Mouse (Mus musculus) kidney, postnatal 14 days (tissue): ENCODE measurements around the gene Fam207a.

Experiments
- DNase-seq: peaks from one replicate; pipeline ENCODE4 v3.0.0; 2022; ENCODE audit warnings: mixed read lengths

The Fam207a gene

DNA sequence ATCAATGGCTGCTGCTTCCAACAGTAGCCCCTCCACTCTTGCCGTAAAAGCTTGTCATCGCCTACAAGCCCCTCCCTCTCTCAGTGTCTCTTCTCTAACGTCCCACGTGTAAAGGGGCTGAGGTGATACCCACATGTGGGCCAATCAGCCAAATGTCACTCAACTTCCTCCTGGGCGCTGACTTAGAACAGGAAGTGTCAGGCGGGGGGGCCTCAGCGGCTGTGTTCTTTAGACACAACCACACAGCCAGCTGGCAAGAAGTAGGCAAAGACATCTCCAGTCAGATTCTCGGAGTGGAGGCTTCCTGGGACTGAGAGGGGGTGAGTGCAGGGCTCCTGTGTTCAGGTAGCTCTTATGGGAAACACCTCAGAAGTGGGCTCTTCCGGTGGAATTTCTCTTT lies 14.6 kb upstream of the Fam207a start, which contains the start of gene Itgb2:
TSS of gene Itgb2 (plus strand) at position 113 of the 400 bp plus-strand sequence.
- DNase-seq: no peak

DNA sequence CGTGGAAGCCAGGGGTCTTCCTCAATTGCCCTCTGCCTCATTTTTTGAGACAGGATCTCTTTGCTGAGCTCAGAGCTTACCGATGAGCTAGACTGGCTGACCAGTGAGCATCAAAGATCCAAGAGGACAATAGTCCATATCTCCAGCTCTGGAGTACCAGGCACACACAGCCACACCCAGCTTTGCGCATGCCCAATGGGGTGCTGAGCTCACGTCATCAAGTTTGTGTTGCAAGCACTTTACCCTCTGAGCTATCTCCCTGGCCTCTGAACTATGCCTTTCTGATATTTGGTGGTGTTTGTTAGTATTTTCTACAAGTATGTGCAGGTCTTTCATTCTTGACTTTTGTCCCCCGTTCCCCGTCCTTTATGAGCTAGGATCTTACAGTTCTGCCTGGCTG lies 13.0 kb upstream of the Fam207a start:
- DNase-seq: no peak

DNA sequence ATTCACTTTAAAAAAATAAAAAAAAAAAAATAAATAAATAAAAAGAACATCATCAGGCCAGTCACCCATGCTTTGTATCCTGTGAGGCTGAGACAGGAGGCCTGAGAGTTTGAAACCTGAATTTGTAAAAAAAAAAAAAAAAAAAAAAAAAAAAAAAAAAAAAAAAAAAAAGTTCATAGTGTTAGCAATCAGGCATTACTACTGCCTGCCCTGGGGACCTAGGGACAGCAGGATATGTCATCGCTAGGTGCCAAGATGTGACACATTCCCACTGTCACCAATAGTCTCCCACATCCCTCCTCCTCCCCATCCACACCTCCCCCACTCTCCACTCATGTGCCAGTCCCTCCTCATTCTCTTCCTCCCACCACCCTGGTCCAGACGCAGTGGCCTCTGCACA lies 10.9 kb upstream of the Fam207a start:
- no peak for DNase-seq

DNA sequence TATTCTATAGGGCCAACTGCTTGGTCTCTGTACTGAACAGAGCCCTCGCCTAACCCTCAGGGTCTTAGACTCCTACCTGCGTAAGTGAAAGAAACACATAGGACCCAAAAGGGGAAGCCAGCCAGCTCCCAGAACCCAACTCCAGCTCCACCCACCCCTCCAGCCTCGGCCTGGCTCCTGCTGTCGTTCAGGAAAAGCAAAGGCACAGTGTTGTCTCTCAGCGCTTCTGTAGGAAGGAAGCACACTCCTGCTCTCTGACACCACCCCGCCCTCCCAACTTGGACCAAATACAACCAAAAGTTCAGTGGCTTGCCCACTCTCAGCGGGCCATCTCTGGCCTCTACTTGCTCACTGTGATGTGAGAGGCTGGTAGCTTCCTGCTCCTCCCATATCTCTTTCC lies 7.7 kb upstream of the Fam207a start:
- DNase-seq: peak; percentile 60

GRCm38 (mm10) chr10:77522746-77523145 lies 7.2 kb upstream of the Fam207a start:
- DNase-seq: no peak

DNA sequence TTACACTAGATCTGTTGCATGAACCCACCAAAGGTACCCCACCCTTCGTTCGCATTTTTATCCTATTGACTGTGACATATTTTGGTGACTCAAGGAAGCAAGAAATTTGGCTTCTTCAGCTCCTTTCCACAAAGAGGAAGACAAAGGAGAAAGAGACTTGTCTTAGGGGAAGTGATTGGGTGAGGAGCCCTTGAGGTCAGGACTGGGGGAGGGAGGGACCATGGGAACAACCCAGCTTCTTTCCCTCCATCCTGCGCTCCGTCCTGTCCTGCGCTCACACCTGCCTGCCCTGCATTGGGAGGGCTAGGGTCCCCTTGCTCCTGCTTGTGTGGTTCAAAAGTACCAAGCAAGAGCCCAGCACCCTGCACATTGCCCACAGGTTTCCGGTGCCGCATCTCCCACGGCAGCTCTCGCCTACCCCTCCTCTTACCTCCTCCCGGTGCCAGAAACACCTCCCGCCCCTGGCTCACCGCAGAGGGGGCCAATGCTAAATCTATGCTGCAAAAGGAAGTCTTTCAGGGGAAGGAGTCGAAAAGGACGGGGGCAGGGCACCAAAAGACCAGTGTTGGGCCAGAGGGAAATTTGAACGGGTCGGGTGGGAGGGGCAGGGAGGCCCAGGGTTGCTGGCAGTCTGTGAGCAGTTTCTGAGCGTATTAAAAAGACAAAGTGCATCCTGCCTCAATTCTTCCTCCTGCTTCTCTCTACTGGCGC lies 6.6 kb upstream of the Fam207a start:
- no peak for DNase-seq

DNA sequence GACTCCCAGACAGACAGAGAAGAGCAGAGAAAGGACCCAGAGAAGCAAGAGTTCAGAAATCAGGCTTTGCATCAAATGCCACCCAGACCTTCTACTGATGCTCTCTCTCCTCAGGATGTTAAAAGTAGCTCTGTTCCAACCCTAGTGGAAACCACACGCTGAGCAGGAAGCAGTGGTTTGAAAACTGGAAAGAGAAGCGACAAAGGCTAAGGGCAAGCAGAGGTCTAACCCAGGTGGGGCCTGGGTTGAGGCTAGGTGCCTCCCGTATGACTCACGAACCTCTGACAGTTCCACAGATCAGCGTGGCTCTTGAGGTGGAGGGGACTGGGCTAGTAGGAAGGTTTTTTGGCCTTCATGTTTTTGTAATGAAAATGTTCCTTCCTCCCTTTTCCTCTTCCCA lies 4.9 kb upstream of the Fam207a start:
- DNase-seq: no peak

DNA sequence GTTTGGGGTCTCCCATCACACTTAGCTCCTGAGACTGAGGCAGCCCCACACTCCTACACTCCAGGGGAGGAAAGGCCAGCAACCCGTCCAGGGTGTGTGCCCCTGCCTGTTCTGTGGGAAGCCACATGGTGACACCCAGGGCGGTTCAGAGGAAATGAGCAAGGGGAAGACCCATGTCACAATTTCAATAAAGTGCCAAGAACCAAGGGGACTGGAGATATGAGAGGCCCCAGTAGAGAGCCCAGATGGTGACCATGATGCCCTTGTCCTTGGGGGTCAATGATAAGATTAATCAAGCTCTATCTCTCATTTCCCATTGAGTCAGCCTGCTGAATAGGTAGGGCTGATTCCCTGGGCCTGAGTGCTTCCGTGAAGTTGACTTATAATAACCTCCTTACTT lies 3.6 kb upstream of the Fam207a start:
- peak; percentile 36 for DNase-seq

DNA sequence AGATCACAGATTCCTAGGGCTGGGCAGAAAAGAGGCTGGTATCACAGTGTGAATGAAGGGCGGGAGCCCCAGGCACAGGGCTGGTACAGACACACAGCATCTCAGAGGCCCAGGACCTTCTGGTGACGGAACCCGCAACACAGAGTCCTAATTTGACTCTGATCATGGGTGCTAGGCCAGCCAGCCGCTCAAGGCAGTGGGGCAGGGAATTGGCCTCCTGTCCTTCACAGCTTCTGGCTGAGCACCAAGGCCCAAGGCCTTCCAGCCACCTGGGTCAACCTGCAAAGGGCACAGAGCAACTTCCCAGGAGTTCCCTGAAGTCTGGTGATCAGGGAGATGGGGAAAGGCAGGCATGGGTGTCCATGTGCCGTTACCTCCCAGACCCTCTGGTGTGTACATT lies 2.2 kb upstream of the Fam207a start:
- DNase-seq: peak; percentile 58

DNA sequence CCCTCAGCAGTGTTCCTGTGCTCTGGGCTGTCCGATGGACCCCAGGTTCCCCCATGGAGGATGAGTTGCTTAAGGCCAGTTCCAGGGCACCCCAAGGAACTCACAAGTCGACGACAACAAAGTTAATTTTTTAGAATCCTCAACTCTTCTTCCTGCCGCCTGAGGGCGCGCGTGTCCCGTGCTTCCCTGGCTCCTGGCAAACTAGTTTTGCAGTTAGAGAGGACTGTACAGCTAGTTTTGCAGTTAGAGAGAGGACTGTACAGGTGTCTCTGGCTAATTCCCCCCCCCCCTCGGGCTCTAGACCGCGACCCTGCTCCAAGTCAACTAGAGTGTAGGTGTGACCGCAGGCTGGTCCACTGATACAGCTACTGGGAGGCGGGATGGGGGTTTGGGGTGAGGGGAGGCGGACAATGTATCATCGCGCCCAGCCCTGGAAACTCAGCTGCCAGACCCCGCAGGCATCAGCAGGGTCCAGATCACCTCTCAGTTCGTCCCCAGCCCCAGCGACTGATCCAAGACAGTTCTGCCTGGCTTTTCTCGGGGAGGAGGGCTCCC lies 1.6 kb upstream of the Fam207a start:
- peak; percentile 78 for DNase-seq

DNA sequence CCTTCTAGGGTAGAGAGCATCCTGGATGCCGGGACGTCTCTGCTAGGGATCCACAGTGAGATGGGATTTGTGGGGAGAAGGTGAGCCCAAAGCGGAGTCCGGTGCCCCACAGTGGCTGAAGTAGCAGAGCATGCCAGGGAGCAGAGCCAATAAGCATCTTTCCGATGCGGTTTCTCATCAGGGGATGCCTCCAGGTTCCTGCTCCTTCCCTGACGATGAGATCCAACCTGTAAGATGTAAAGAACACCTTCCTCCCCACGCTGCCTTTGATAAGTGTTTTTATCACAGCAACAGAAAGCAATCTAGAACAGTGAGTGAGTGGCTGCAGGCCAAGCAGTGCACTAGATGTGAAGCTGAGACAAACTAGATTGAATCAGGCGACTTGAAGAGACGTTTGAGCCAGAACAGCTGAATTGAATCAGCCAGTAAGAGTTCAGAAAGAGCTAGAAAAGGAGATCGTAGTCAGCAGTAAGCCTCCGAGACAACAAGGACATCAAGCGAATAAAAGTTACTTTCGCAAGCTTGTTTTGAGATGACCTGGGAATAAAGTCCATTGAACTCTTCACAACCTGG lies 880 bp upstream of the Fam207a start:
- peak; percentile 44 for DNase-seq

- DNase-seq: peak; percentile 34
These were observed 5.2 kb downstream of the Fam207a start for GRCm38 (mm10) chr10:77510225-77510982.

DNA sequence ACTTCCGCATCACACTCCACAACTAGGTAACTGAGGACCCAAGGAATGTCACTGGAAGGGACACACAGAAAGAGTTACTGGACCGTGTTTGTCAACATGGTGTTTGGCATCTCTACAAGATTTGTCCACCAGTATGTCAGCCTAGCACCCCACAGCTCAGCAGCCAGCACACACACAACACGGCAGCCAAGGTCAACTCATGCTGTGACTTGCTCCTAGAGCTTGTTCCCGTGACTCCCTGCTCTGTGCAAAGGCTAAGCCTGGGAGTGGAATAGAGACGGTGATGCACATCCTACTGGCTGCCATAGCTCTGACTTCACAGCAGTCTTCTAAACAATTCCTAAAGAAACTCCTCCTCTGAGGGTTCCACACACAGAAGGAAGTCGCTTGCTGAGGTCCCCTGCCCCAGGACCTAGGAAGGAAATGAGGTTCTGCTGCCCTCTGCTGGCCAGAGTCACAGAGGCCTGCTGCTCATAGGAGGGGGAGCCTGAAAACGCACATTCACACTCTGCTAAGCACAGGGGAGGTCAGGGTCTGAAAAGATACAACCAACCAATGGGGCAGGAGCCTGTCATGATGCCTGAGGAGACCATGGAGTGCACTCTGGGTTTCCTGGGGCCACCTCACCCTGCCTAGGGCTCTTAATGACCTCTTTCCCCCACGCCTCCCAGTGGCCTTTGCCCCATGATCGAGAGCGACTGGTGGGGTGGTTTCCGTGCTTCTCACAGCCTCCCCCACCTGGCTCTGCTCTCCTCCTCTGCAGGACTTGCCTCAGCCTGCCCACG lies 6.0 kb downstream of the Fam207a start:
- peak; percentile 89 for DNase-seq

GRCm38 (mm10) chr10:77508744-77509143 lies 6.8 kb downstream of the Fam207a start:
- no peak for DNase-seq

DNA sequence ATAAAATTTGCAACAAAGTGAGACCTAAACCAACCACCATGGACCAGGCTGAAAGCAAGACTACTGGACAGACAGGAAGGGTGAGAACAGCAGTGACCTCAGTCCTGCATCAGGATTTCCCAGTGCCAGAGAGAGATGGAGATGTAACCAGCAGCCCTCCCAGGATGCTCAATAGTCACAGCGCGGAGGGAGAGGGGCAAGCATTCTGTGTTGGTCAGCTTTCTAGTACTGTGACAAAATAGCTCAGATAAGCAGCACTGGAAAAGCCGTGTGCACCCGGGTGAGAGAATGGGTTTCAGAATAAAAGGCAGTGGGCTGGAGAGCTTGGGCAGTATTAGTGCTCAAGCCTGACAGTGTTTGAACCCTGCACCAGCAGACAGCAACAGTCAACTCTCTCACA lies 7.8 kb downstream of the Fam207a start:
- no peak for DNase-seq

DNA sequence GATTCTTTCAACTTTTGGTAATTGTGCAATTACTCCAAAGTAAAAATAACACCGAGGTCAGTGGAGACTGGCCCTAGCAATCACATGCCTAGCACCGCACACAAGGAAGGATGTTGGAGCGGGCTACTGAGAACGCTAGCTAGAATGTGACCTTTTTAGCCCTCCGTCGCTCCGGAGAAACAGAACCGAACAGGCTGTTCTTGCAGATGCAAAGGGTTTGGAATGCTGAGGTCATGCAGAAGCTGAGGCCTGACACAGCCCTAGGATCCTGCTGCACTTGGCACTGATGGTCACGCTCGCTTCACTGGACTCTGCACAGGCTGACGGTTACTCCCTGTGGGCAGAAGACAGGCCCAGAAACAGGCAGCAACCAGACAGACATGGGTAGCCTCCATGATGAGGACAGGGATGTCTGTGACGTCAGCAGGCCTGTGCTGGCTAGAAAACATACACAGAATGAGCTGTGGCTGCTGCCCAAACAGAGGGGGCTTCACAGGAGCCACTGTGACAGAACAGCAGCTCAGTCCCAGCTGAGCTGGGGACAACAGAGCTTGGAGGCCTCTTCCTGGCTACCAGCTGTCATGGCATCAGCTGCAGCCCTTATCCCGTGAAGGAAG lies 8.5 kb downstream of the Fam207a start:
- DNase-seq: peak; percentile 84

DNA sequence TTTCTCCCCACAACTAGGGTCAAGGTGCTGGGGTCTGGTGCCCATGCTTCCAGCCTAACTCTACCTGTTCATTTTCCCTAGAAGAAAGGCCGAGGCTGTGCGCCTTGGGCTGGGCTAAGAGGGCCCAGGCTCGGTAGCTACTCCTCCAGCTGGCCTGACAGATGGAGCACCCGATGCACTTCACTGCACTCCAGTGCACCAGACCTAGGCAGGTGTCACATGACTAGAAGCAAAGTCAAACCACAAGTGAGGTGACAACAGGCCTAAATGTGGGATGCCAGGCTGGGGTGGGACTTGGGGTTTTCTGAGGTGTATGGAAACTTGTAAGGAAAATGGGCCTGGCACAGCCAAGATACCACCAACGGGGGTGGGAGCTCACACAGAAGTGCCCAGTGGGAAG lies 9.1 kb downstream of the Fam207a start:
- DNase-seq: peak; percentile 67

GRCm38 (mm10) chr10:77504143-77504542 lies 11.4 kb downstream of the Fam207a start:
- DNase-seq: peak; percentile 50

- no peak for DNase-seq
These were observed 12.3 kb downstream of the Fam207a start for GRCm38 (mm10) chr10:77502967-77503922.

GRCm38 (mm10) chr10:77500636-77501035 lies 14.9 kb downstream of the Fam207a start:
- no peak for DNase-seq

DNA sequence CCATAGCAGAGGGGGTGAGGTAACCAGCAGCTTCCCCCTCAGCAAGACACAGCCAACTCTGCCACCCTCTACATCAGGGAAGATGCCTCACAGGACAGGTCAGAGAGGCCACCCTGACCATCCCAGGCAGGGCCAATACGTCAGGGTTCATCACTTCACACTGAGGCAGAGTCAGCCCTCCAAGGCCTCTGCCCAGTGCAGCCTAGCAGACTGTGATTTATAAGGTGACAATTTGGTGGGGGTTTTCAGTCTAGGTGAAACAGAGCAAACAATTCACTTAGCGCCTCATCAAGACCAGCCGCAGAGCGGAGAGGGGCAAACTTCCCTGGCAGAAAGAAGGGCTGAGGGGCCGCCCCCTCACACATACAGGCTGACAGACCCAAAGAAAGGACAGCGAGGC lies 17.3 kb downstream of the Fam207a start:
- no peak for DNase-seq
